Mouse (Mus musculus) CH12.LX (cell line): ENCODE results near the gene Cachd1.

Experiments used
- CHD2 ChIP-seq: IDR thresholded peaks from 2 replicates; pipeline ENCODE4 v1.6.1; 2011; ENCODE audit warnings: low read length, improper control_type of control experiment
- CTCF ChIP-seq, 2 experiments: IDR thresholded peaks in 1 of 2; conservative IDR thresholded peaks in 1 of 2; 2 replicates each; pipeline ENCODE4 v1.5.1; 2011 to 2012; ENCODE audit warnings: low read depth in 2 of 2, low read length in 2 of 2, improper control_type of control experiment in 1 of 2, inconsistent platforms in 1 of 2, mild to moderate bottlenecking in 1 of 2, moderate library complexity in 1 of 2
- E2F4 ChIP-seq: IDR thresholded peaks from 2 replicates; pipeline ENCODE4 v1.6.1; 2011; ENCODE audit warnings: low read depth, low read length, improper control_type of control experiment; ENCODE audit not compliant: insufficient replicate concordance
- EP300 ChIP-seq: IDR thresholded peaks from 2 replicates; pipeline ENCODE4 v1.6.1; 2011; ENCODE audit warnings: low read length, improper control_type of control experiment
- HCFC1 ChIP-seq: IDR thresholded peaks from 2 replicates; pipeline ENCODE4 v1.6.1; 2012; ENCODE audit warnings: low read depth, mild to moderate bottlenecking, inconsistent platforms, low read length, improper control_type of control experiment
- IRF4 ChIP-seq: IDR thresholded peaks from 2 replicates; pipeline ENCODE4 v1.6.1; 2014; ENCODE audit warnings: low read depth, mild to moderate bottlenecking, inconsistent platforms, low read length, improper control_type of control experiment
- MAZ ChIP-seq: IDR thresholded peaks from 2 replicates; pipeline ENCODE4 v1.6.1; 2012; ENCODE audit warnings: low read depth, mild to moderate bottlenecking, inconsistent platforms, low read length, improper control_type of control experiment, moderate library complexity
- POLR2A ChIP-seq: IDR thresholded peaks from 2 replicates; pipeline ENCODE4 v1.6.1; 2011; ENCODE audit warnings: low read depth, mild to moderate bottlenecking, improper control_type of control experiment, low read length
- SIN3A ChIP-seq: IDR thresholded peaks from 2 replicates; pipeline ENCODE4 v1.6.1; 2012; ENCODE audit warnings: low read length, improper control_type of control experiment, inconsistent platforms
- SMC3 ChIP-seq: IDR thresholded peaks from 2 replicates; pipeline ENCODE4 v1.6.1; 2011; ENCODE audit warnings: low read depth, low read length, improper control_type of control experiment
- USF1 ChIP-seq: IDR thresholded peaks from 2 replicates; pipeline ENCODE4 v1.6.1; 2014; ENCODE audit warnings: low read depth, mild to moderate bottlenecking, inconsistent platforms, low read length, improper control_type of control experiment
- ZKSCAN1 ChIP-seq: IDR thresholded peaks from 2 replicates; pipeline ENCODE4 v1.6.1; 2012; ENCODE audit warnings: low read depth, inconsistent platforms, low read length, improper control_type of control experiment, borderline replicate concordance
- ZMIZ1 ChIP-seq: IDR thresholded peaks from 2 replicates; pipeline ENCODE4 v1.6.1; 2012; ENCODE audit warnings: low read depth, mild to moderate bottlenecking, inconsistent platforms, low read length, improper control_type of control experiment

GRCm38 (mm10) chr4:100782891-100783290 lies 6.4 kb downstream of the Cachd1 start:
- TF ChIP-seq CTCF (conservative IDR thresholded peaks at IDR 0.05 in 1 of 2, IDR thresholded peaks at IDR 0.05 in 1 of 2; ENCODE audit: low read depth in 2 of 2, low read length in 2 of 2) (no peak), USF1 (no peak), SIN3A (no peak), HCFC1 (no peak), EP300 (no peak), POLR2A (no peak), ZKSCAN1 (no peak), E2F4 (no peak), CHD2 (no peak), MAZ (no peak), ZMIZ1 (no peak), IRF4 (no peak), SMC3 (no peak)
